Mouse (Mus musculus): ENCODE data around the gene Cox6b2. TPM values are rescaled to one million over a fixed set of nuclear protein-coding genes. Genes with fewer than 3 reads are reported as not detected.

The Cox6b2 gene
- polyA plus RNA-seq (2015; fragmentation: Illumina TruSeq; extraction: RNeasy Lipid Tissue Mini Kit (QIAGEN cat#74804); ENCODE audit: insufficient read depth, low read depth, low replicate concordance): 5.7 TPM

DNA sequence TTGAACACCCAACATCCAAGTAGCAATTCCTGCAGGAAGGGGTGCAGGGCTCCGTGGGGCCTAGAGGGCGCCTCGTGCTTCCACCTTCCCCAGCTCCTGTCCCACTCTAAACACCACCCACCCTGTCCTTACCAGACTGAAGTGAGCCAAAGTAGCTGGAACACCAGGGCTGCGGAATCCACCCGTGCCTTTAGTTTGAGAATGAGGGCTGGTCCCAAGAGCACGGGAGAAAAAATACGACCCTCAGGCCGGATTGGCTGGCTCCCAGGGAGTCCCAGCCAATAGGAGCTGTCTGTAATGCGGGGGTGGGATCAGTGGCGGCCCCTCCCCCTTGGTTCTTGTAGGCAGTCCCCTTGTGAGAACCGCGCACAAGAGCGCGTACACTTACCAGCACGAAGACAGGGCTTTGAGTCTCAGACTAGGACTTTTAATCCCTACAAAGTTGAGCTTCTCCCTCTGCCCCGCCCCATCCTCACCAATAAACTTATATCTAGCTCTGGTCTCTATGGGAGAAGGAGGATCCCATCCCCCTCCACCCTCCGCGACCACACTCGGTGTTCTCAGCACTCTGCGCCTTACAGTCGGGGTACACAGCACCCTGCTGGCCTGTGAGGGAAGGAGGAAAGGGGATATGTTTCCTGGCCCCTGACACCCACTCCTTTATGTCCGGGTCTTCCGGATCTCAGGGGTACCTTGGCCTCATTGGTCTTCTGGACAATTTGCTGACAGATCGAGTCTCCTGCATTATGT is at the start of gene Cox6b2:
Cox6b2 (minus strand) TSS at position 274 of the 750 bp plus-strand sequence.

GRCm38 (mm10) chr7:4792278-4793212 is 39.7 kb upstream of the Cox6b2 start, which contains the start of gene Rpl28:
Gene Rpl28, plus strand, starts transcription at chr7:4792874.

DNA sequence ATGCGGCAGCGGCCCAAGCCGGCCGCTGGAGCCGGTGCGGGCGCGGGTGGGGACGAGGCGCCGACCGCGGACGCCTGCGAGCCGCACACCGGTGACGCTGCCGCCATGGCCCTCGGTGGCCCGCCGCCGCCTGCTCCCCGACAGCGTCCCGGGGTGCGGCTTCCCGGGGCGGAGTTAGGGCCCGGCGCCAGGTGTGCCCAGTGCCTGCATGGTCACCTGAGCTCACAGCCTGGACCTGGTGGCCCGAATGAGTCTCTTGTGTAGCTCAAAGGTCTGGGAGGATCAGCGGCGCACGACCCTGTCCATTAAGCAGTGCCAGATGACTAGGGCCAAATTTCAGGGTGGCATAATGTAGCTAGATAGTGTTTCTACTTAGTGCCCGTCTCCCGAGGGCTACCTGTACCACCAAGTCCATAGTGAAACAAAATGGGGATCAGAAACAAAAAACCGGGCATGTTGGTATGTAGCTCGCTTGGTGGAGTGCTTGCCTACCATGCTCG is 36.6 kb upstream of the Cox6b2 start, which contains the start of gene Tmem238:
Tmem238 (minus strand) TSS at position 221 of the 500 bp plus-strand sequence.

GRCm38 (mm10) chr7:4782759-4783158 is 29.9 kb upstream of the Cox6b2 start, which contains the start of the genes Il11 and Tmem190:
Gene Il11, minus strand, starts transcription at chr7:4782859.
Gene Tmem190, plus strand, starts transcription at chr7:4782937.

GRCm38 (mm10) chr7:4771202-4771601 is 18.3 kb upstream of the Cox6b2 start, which contains the start of gene Fam71e2:
Gene Fam71e2, minus strand, starts transcription at chr7:4771302.

DNA sequence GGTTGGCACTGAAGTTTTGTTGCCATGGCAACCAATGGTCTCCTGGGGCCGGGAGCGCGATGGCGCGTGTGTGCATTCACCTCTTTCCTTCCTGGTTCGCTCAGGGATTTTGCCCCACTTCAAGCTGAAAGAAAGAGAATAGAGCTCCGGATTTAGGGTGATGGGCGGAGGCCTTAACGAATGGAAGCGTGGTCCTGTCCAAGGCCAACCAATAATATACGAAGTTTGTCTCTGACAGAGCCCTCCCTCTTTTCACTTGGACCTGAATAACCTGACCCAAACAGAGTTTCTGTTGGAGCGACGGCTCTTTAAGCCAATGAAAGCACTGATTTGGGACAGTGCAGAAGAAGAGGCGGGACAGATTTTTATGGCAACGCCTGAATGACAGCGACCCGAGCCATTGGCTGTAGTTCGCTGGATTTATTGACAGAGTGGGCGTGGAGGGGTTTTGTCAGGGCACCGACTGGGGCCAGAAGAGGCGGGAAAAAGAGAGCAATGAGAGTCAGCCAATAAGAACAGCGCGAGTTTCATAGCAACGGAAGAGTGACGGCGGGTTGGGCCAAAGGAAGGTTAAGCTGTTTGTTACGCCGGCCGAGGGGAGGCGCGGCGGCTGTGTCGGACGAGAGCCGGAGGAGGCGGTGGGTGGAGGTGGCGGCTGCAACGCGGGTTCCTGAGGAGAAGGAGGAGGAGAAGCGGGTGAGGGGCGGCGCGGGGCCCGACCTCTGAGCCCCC is 13.2 kb downstream of the Cox6b2 start, which contains the start of gene Kmt5c:
Kmt5c (plus strand) TSS at position 572 of the 732 bp plus-strand sequence.

GRCm38 (mm10) chr7:4725169-4725568 is 27.7 kb downstream of the Cox6b2 start, which contains the start of gene Tmem150b:
Gene Tmem150b, minus strand, starts transcription at chr7:4725249.

Other genes starting within 250 kb of the Cox6b2 start
- gene Tnnt1, start 236.7 kb downstream of the Cox6b2 start, polyA plus RNA-seq (2015; fragmentation: Illumina TruSeq; extraction: RNeasy Lipid Tissue Mini Kit (QIAGEN cat#74804); ENCODE audit: insufficient read depth, low read depth, low replicate concordance): not detected
- gene Tnni3, start 228.9 kb downstream of the Cox6b2 start, polyA plus RNA-seq (2015; fragmentation: Illumina TruSeq; extraction: RNeasy Lipid Tissue Mini Kit (QIAGEN cat#74804); ENCODE audit: insufficient read depth, low read depth, low replicate concordance): 7.7 TPM
- gene Dnaaf3, start 220.6 kb downstream of the Cox6b2 start, polyA plus RNA-seq (2015; fragmentation: Illumina TruSeq; extraction: RNeasy Lipid Tissue Mini Kit (QIAGEN cat#74804); ENCODE audit: insufficient read depth, low read depth, low replicate concordance): 0.48 TPM
- gene Syt5, start 205.6 kb downstream of the Cox6b2 start, polyA plus RNA-seq (2015; fragmentation: Illumina TruSeq; extraction: RNeasy Lipid Tissue Mini Kit (QIAGEN cat#74804); ENCODE audit: insufficient read depth, low read depth, low replicate concordance): 2.9 TPM
- not detected for gene Ptprh, start 149.1 kb downstream of the Cox6b2 start, polyA plus RNA-seq (2015; fragmentation: Illumina TruSeq; extraction: RNeasy Lipid Tissue Mini Kit (QIAGEN cat#74804); ENCODE audit: insufficient read depth, low read depth, low replicate concordance)
- 8.3 TPM for gene Tmem86b, start 121.7 kb downstream of the Cox6b2 start, polyA plus RNA-seq (2015; fragmentation: Illumina TruSeq; extraction: RNeasy Lipid Tissue Mini Kit (QIAGEN cat#74804); ENCODE audit: insufficient read depth, low read depth, low replicate concordance)
- gene Ppp6r1, start 94.1 kb downstream of the Cox6b2 start, polyA plus RNA-seq (2015; fragmentation: Illumina TruSeq; extraction: RNeasy Lipid Tissue Mini Kit (QIAGEN cat#74804); ENCODE audit: insufficient read depth, low read depth, low replicate concordance): 12.0 TPM
- 10.8 TPM for gene Hspbp1, start 68.0 kb downstream of the Cox6b2 start, polyA plus RNA-seq (2015; fragmentation: Illumina TruSeq; extraction: RNeasy Lipid Tissue Mini Kit (QIAGEN cat#74804); ENCODE audit: insufficient read depth, low read depth, low replicate concordance)
- 2.4 TPM for gene Brsk1, start 62.5 kb downstream of the Cox6b2 start, polyA plus RNA-seq (2015; fragmentation: Illumina TruSeq; extraction: RNeasy Lipid Tissue Mini Kit (QIAGEN cat#74804); ENCODE audit: insufficient read depth, low read depth, low replicate concordance)
- not detected for gene Tmem150b, start 27.8 kb downstream of the Cox6b2 start, polyA plus RNA-seq (2015; fragmentation: Illumina TruSeq; extraction: RNeasy Lipid Tissue Mini Kit (QIAGEN cat#74804); ENCODE audit: insufficient read depth, low read depth, low replicate concordance)
- gene Kmt5c, start 13.0 kb downstream of the Cox6b2 start, polyA plus RNA-seq (2015; fragmentation: Illumina TruSeq; extraction: RNeasy Lipid Tissue Mini Kit (QIAGEN cat#74804); ENCODE audit: insufficient read depth, low read depth, low replicate concordance): 21.1 TPM
- not detected for gene Fam71e2, start 18.2 kb upstream of the Cox6b2 start, polyA plus RNA-seq (2015; fragmentation: Illumina TruSeq; extraction: RNeasy Lipid Tissue Mini Kit (QIAGEN cat#74804); ENCODE audit: insufficient read depth, low read depth, low replicate concordance)
- gene Il11, start 29.8 kb upstream of the Cox6b2 start, polyA plus RNA-seq (2015; fragmentation: Illumina TruSeq; extraction: RNeasy Lipid Tissue Mini Kit (QIAGEN cat#74804); ENCODE audit: insufficient read depth, low read depth, low replicate concordance): not detected
- gene Tmem190, start 29.8 kb upstream of the Cox6b2 start, polyA plus RNA-seq (2015; fragmentation: Illumina TruSeq; extraction: RNeasy Lipid Tissue Mini Kit (QIAGEN cat#74804); ENCODE audit: insufficient read depth, low read depth, low replicate concordance): not detected
- 8.4 TPM for gene Tmem238, start 36.6 kb upstream of the Cox6b2 start, polyA plus RNA-seq (2015; fragmentation: Illumina TruSeq; extraction: RNeasy Lipid Tissue Mini Kit (QIAGEN cat#74804); ENCODE audit: insufficient read depth, low read depth, low replicate concordance)
- 480 TPM for gene Rpl28, start 39.8 kb upstream of the Cox6b2 start, polyA plus RNA-seq (2015; fragmentation: Illumina TruSeq; extraction: RNeasy Lipid Tissue Mini Kit (QIAGEN cat#74804); ENCODE audit: insufficient read depth, low read depth, low replicate concordance)
- 16.8 TPM for gene Ube2s, start 59.5 kb upstream of the Cox6b2 start, polyA plus RNA-seq (2015; fragmentation: Illumina TruSeq; extraction: RNeasy Lipid Tissue Mini Kit (QIAGEN cat#74804); ENCODE audit: insufficient read depth, low read depth, low replicate concordance)
- 0.30 TPM for gene Shisa7, start 91.6 kb upstream of the Cox6b2 start, polyA plus RNA-seq (2015; fragmentation: Illumina TruSeq; extraction: RNeasy Lipid Tissue Mini Kit (QIAGEN cat#74804); ENCODE audit: insufficient read depth, low read depth, low replicate concordance)
- 12.2 TPM for gene Isoc2b, start 117.2 kb upstream of the Cox6b2 start, polyA plus RNA-seq (2015; fragmentation: Illumina TruSeq; extraction: RNeasy Lipid Tissue Mini Kit (QIAGEN cat#74804); ENCODE audit: insufficient read depth, low read depth, low replicate concordance)
- gene Isoc2a, start 124.1 kb upstream of the Cox6b2 start, polyA plus RNA-seq (2015; fragmentation: Illumina TruSeq; extraction: RNeasy Lipid Tissue Mini Kit (QIAGEN cat#74804); ENCODE audit: insufficient read depth, low read depth, low replicate concordance): 9.6 TPM
- gene Gm36210, start 153.4 kb upstream of the Cox6b2 start, polyA plus RNA-seq (2015; fragmentation: Illumina TruSeq; extraction: RNeasy Lipid Tissue Mini Kit (QIAGEN cat#74804); ENCODE audit: insufficient read depth, low read depth, low replicate concordance): not detected
- 1.4 TPM for gene Zfp628, start 162.1 kb upstream of the Cox6b2 start, polyA plus RNA-seq (2015; fragmentation: Illumina TruSeq; extraction: RNeasy Lipid Tissue Mini Kit (QIAGEN cat#74804); ENCODE audit: insufficient read depth, low read depth, low replicate concordance)
- gene Nat14, start 168.9 kb upstream of the Cox6b2 start, polyA plus RNA-seq (2015; fragmentation: Illumina TruSeq; extraction: RNeasy Lipid Tissue Mini Kit (QIAGEN cat#74804); ENCODE audit: insufficient read depth, low read depth, low replicate concordance): 4.6 TPM
- 1.2 TPM for gene Ssc5d, start 172.7 kb upstream of the Cox6b2 start, polyA plus RNA-seq (2015; fragmentation: Illumina TruSeq; extraction: RNeasy Lipid Tissue Mini Kit (QIAGEN cat#74804); ENCODE audit: insufficient read depth, low read depth, low replicate concordance)
- gene Sbk2, start 211.3 kb upstream of the Cox6b2 start, polyA plus RNA-seq (2015; fragmentation: Illumina TruSeq; extraction: RNeasy Lipid Tissue Mini Kit (QIAGEN cat#74804); ENCODE audit: insufficient read depth, low read depth, low replicate concordance): not detected
- gene Sbk3, start 218.1 kb upstream of the Cox6b2 start, polyA plus RNA-seq (2015; fragmentation: Illumina TruSeq; extraction: RNeasy Lipid Tissue Mini Kit (QIAGEN cat#74804); ENCODE audit: insufficient read depth, low read depth, low replicate concordance): not detected
- 41.7 TPM for gene Zfp579, start 243.1 kb upstream of the Cox6b2 start, polyA plus RNA-seq (2015; fragmentation: Illumina TruSeq; extraction: RNeasy Lipid Tissue Mini Kit (QIAGEN cat#74804); ENCODE audit: insufficient read depth, low read depth, low replicate concordance)

Measured in pancreas, adult 10 weeks (tissue).